Mouse (Mus musculus) kidney, adult 2 months (tissue): Measurements from ENCODE around the gene Lyrm7.

Experiments
- CTCF ChIP-seq: fragments of 200-500 bp; conservative IDR thresholded peaks from 2 replicates; pipeline ENCODE4 v1.5.1; 2011; ENCODE audit warnings: low read depth, mild to moderate bottlenecking, control low read depth, low read length, moderate library complexity, mixed read lengths; ENCODE audit not compliant: insufficient read depth, insufficient read length
- POLR2A ChIP-seq: fragments of 200-500 bp; IDR thresholded peaks from one replicate; pipeline ENCODE4 v1.6.1; 2011; ENCODE audit warnings: low read depth, low read length, control low read depth

GRCm38 (mm10) chr11:54884197-54884828 is 23.6 kb upstream of the Lyrm7 start:
- no peak for TF ChIP-seq CTCF
- no peak for TF ChIP-seq POLR2A
